Mouse (Mus musculus): ENCODE data around the gene Pard3b. TPM values are rescaled to one million over a fixed set of nuclear protein-coding genes. Genes with fewer than 3 reads are reported as not detected.
A peak's percentile ranks its signal among the peaks of the same experiment; 100 is the strongest.

The Pard3b gene
- polyA plus RNA-seq, 1 experiment from 2014 or later = 19.6 TPM

DNA sequence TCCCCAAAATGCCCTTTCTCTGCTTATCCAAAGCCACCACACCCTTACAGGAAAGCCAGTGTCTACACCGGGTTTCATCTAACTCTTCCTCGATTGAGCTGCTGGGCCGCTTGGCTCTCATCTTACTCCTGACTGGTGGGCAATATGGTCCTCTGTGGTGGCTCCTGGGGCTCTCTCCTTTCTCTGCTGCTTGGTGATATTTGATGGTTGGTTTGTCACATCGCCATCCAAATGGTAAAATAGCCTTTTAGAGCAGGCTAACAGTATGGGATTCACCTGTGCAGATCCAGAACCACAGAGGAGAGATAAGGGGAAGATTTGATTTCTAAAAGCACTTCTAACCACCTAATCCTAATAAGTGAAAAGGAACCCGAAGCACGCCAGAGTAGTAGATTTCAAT is 986.2 kb downstream of the Pard3b start:
- H3K36me3 ChIP-seq (ENCODE audit: insufficient read depth) = no peaks in the 10 kb centered on the region
- DNase-seq (no peak), ATAC-seq (ENCODE audit: insufficient read depth) (no peak)
- no peaks in the 10 kb centered on the region for H3K9me3 ChIP-seq (ENCODE audit: low read depth, low read length)
- no peaks in the 10 kb centered on the region for H3K27me3 ChIP-seq (ENCODE audit: insufficient read depth, low read length)
- H3K4me1 ChIP-seq (ENCODE audit: insufficient read depth) = peaks cover 2% of the 10 kb centered on the region; the same call in 1 of the 2 replicates
- no peak overlapping the region for H3K4me2 ChIP-seq
- no peak overlapping the region for H3K4me3 ChIP-seq (ENCODE audit: low read depth, low read length)
- TF ChIP-seq CTCF (IDR thresholded peaks at IDR 0.05; ENCODE audit: low read depth) = no peak
- H3K27ac ChIP-seq (ENCODE audit: low read depth) = no peak overlapping the region
- 88% methylated on average over 6 of the region's 6 CpGs for WGBS
- H3K9ac ChIP-seq = no peak overlapping the region

DNA sequence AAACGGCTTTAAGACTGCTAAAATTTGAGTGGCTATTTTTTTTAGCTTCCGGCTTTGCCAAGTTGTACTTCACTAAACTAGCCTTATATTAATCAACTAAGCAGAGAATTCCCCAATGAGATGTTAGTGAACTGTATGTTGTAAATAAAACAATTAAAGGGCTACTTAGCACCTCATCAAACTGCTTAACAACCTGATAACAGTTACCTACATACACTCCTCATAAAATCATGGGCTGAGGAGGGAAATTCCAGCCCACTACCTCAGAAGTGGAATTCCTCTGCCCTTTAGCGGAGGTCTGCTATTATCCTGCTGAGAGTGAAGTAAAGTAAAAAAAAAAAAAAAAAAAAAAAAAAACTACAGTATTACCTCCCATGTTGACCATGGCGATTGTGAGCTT is 986.7 kb downstream of the Pard3b start:
- no peaks in the 10 kb centered on the region for H3K27me3 ChIP-seq (ENCODE audit: insufficient read depth, low read length)
- H3K4me1 ChIP-seq (ENCODE audit: insufficient read depth) = peaks cover 5% of the 10 kb centered on the region; the same call in 1 of the 2 replicates
- H3K9me3 ChIP-seq (ENCODE audit: low read depth, low read length) = no peaks in the 10 kb centered on the region
- H3K4me2 ChIP-seq = no peak overlapping the region
- H3K9ac ChIP-seq = no peak overlapping the region
- no peak overlapping the region for H3K27ac ChIP-seq (ENCODE audit: low read depth)
- no peak for DNase-seq
- 46% methylated on average over 4 of the region's 4 CpGs for WGBS
- no peak for ATAC-seq (ENCODE audit: insufficient read depth)
- no peaks in the 10 kb centered on the region for H3K36me3 ChIP-seq (ENCODE audit: insufficient read depth)
- TF ChIP-seq CTCF (IDR thresholded peaks at IDR 0.05; ENCODE audit: low read depth) = no peak
- no peak overlapping the region for H3K4me3 ChIP-seq (ENCODE audit: low read depth, low read length)

DNA sequence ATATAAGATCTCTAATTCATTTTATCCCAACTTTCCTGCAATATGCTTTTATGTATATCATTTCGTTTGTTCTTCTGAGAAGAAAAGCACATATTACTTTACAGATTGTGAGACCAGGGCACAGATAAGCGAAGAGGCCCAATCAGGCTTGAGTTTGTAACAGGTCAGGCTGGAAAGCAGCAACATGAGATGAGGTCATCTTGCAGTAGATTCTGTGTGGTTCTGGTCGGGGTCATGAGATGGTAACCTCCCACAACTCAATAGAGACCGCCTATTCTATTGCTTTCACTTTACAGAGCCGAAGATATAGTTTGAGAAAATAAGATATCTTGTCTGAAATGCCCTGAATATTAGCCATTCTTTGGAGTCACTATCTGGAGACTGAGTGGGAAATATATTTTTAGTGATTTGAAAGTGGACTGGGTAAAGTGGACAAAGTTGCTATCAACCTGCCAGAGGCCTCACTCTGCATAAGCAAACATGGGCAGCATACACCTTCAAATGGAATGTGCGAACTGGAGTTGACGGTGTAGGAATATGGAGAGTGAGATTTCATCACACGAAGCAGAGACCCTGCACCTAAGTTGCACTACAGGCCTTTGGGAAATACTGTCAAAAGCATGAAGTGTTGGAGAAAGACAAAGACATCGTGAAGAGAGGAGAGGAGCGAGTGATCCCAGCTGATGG is 987.3 kb downstream of the Pard3b start:
- Histone ChIP-seq H3K27ac (ENCODE audit: low read depth) (peak overlapping the region; percentile 32; the same call in 1 of the 2 replicates), H3K4me2 (no peak overlapping the region), H3K4me3 (ENCODE audit: low read depth, low read length) (no peak overlapping the region), H3K4me1 (ENCODE audit: insufficient read depth) (peaks cover 5% of the 10 kb centered on the region; the same call in 1 of the 2 replicates), H3K36me3 (ENCODE audit: insufficient read depth) (no peaks in the 10 kb centered on the region), H3K27me3 (ENCODE audit: insufficient read depth, low read length) (no peaks in the 10 kb centered on the region), H3K9ac (no peak overlapping the region), H3K9me3 (ENCODE audit: low read depth, low read length) (no peaks in the 10 kb centered on the region)
- ATAC-seq (ENCODE audit: insufficient read depth) (no peak; the same call in 1 of the 2 replicates), DNase-seq (peak; percentile 10)
- TF ChIP-seq CTCF (IDR thresholded peaks at IDR 0.05; ENCODE audit: low read depth) = no peak
- 55% methylated on average over 10 of the region's 10 CpGs for WGBS

DNA sequence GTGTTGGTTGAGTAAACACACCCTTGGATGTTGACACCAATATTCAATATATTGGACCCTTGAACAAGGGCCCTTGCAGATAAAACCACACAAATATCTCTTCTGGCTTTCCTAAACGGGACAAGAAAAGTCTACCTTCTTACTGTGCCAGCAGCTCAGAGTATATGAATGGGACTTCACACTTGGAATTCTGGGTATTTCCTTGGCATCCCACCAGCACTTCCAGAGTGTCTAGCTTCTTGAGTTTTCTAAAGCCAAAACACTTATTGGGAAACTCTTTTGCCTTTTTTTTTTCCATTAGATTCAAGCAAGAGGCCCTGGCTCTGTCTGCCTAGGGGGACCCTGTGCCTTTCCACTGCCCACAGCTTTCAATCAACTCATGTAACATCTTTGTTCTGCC is 991.3 kb downstream of the Pard3b start:
- 22% methylated on average over 1 of the region's 1 CpGs for WGBS
- ATAC-seq (ENCODE audit: insufficient read depth) = peak; percentile 30

DNA sequence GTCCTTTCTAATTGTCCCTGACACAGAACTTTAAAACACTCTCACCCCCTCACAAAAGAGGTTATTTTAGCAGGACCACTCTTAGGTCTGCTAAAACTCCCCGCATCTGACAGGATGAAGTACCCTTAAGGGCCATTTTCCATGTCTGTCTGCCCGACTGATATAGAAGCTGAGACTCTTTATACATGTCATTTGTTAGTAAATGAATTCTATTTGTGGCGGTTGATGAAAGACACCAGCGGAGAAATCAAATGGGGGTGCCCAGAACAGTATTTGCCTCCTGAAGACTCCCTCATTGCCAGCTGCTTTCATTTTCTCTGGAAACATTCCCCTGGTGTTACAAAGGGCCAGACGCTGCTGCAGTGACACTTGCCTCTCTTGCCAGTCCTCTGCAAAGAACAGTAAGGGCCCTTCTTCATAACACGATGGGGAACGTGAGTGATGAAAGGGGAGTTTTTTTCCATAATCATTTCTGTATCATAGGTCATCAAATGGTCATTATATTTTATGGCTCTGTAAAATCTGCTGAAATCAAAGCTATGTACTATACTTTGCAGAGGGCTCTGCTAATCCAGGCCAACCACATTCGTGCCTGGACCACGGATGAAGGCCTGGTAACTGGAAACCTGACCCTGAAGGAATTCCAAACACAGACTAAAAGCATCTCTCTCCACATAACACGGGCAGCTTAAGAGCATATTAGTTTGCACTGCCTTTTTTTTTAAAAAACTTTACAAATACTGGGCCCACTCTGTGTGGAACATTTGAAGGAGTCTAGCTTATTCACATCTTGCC is 993.1 kb downstream of the Pard3b start:
- no peak overlapping the region; the same call in 1 of the 2 replicates for H3K27ac ChIP-seq (ENCODE audit: low read depth)
- no peak for ATAC-seq (ENCODE audit: insufficient read depth)

More for the DNA sequence above, 991.3 kb downstream of the Pard3b start:
- Histone ChIP-seq H3K27ac (ENCODE audit: low read depth) (no peak overlapping the region), H3K4me2 (no peak overlapping the region), H3K27me3 (ENCODE audit: insufficient read depth, low read length) (no peaks in the 10 kb centered on the region), H3K4me1 (ENCODE audit: insufficient read depth) (peaks cover 5% of the 10 kb centered on the region; the same call in 1 of the 2 replicates), H3K4me3 (ENCODE audit: low read depth, low read length) (no peak overlapping the region), H3K36me3 (ENCODE audit: insufficient read depth) (no peaks in the 10 kb centered on the region), H3K9me3 (ENCODE audit: low read depth, low read length) (no peaks in the 10 kb centered on the region), H3K9ac (no peak overlapping the region)
- TF ChIP-seq CTCF (IDR thresholded peaks at IDR 0.05; ENCODE audit: low read depth) = no peak
- peak; percentile 90 for DNase-seq

DNA sequence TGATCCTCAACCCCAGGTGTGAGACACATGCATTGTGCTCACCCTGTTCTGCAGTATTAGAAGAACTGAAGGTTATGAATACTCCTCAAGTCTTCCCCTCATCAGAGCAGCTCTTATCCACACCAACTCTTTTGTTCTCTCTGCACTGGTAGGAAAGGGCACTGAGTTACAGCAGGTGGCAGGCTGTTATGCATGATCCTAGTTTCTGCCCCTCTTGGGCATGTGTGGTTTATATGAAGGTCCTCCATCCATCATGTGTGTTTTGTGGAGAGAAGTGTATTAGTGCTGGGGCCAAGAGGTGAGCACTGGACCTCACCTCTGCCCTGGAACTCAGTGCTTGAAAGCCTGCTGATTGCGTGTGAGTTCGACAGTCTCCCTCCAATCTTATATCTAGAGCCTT is 994.3 kb downstream of the Pard3b start:
- Histone ChIP-seq H3K27me3 (ENCODE audit: insufficient read depth, low read length) (no peaks in the 10 kb centered on the region), H3K9me3 (ENCODE audit: low read depth, low read length) (no peaks in the 10 kb centered on the region), H3K9ac (no peak overlapping the region), H3K4me3 (ENCODE audit: low read depth, low read length) (no peak overlapping the region), H3K4me1 (ENCODE audit: insufficient read depth) (0 out of 2 replicates have a peak, but pooled peaks cover 3% of the 10 kb centered on the region), H3K36me3 (ENCODE audit: insufficient read depth) (no peaks in the 10 kb centered on the region), H3K4me2 (no peak overlapping the region), H3K27ac (ENCODE audit: low read depth) (no peak overlapping the region)
- TF ChIP-seq CTCF (IDR thresholded peaks at IDR 0.05; ENCODE audit: low read depth) = no peak
- WGBS = 77% methylated on average over 2 of the region's 2 CpGs
- DNase-seq (no peak), ATAC-seq (ENCODE audit: insufficient read depth) (no peak)

More for the DNA sequence above, 993.1 kb downstream of the Pard3b start:
- Histone ChIP-seq H3K9ac (no peak overlapping the region), H3K36me3 (ENCODE audit: insufficient read depth) (no peaks in the 10 kb centered on the region), H3K27me3 (ENCODE audit: insufficient read depth, low read length) (no peaks in the 10 kb centered on the region), H3K4me1 (ENCODE audit: insufficient read depth) (peaks cover 5% of the 10 kb centered on the region; the same call in 1 of the 2 replicates), H3K4me2 (no peak overlapping the region), H3K4me3 (ENCODE audit: low read depth, low read length) (no peak overlapping the region), H3K9me3 (ENCODE audit: low read depth, low read length) (no peaks in the 10 kb centered on the region)
- TF ChIP-seq CTCF (IDR thresholded peaks at IDR 0.05; ENCODE audit: low read depth) = no peak
- DNase-seq = peak; percentile 34
- WGBS = 33% methylated on average over 10 of the region's 10 CpGs

DNA sequence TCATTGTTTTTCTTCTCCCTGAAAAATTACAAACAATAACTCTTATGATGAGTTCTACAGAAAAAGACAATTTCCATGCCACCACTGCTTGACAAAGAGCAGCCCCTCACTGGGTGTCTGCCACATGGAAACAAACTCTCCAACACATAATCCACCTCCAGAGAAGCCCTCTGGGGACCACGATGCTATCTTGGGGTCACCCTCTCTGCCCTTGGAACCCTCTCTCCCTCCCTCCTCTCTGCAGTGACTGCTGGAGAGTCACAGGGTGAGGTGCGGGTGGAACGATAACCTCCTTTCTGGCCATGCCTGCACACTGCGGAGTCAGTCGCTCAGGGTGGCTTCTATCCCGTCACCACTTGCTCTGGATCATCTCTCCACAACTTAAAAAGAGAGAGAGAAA is 996.6 kb downstream of the Pard3b start:
- Histone ChIP-seq H3K4me1 (ENCODE audit: insufficient read depth) (0 out of 2 replicates have a peak, but pooled peaks cover 1% of the 10 kb centered on the region), H3K27ac (ENCODE audit: low read depth) (no peak overlapping the region), H3K4me3 (ENCODE audit: low read depth, low read length) (no peak overlapping the region), H3K4me2 (no peak overlapping the region), H3K36me3 (ENCODE audit: insufficient read depth) (no peaks in the 10 kb centered on the region), H3K9ac (no peak overlapping the region), H3K27me3 (ENCODE audit: insufficient read depth, low read length) (no peaks in the 10 kb centered on the region), H3K9me3 (ENCODE audit: low read depth, low read length) (no peaks in the 10 kb centered on the region)
- WGBS = 36% methylated on average over 6 of the region's 6 CpGs
- no peak for DNase-seq
- TF ChIP-seq CTCF (IDR thresholded peaks at IDR 0.05; ENCODE audit: low read depth) = no peak
- ATAC-seq (ENCODE audit: insufficient read depth) = no peak

All from lung, embryonic 14.5 days (tissue).